Mouse (Mus musculus): ENCODE measurements around the gene Gm9573. TPM values are rescaled to one million over a fixed set of nuclear protein-coding genes. Genes with fewer than 3 reads are reported as not detected.

Gm9573 gene
- polyA plus RNA-seq, 1 experiment = not detected

DNA sequence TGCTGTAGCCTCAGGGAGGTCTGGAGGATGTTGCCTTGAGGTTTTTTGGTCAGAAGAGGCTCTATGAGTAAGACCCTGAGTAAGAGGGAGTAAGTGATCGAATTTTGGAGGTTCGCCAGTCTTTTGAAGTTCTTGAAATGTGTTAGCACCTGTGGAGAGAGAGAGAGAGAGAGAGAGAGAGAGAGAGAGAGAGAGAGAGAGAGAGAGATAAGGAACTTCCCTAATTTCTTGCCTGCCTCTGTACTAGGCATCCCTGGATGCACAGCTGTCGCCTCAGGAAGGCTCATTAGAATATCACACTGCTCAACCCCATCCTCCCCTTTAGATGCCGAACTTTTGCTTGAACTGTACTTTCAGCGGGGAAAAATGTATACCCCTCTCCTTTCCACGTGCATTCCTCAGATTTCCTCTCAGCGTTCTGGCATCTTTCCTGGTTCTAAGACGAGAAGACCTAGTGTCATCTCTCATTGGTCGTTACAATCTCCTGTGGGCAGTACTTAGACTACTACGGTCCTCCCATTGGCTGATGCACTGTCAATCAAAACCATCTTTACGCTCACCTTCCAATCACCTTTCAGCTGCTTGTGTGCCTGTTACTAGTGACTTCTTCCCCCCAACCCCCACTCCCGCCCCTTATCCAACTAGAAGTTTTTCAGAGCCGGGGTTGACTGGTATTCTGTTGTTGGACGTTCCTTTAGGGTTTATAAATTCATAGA lies 12.2 kb upstream of the Gm9573 start:
- Histone ChIP-seq H3ac (ENCODE audit: control insufficient read depth, insufficient read length, low read depth) (no peak overlapping the region), H3K27me3 (ENCODE audit: control insufficient read depth, insufficient read depth, insufficient read length) (peaks cover 9% of the 10 kb centered on the region), H3K79me3 (ENCODE audit: low read depth) (no peaks in the 10 kb centered on the region), H3K79me2 (ENCODE audit: control insufficient read depth, insufficient read depth) (no peaks in the 10 kb centered on the region), H3K36me3 (ENCODE audit: control insufficient read depth, insufficient read depth) (no peaks in the 10 kb centered on the region), H3K4me3 (ENCODE audit: insufficient read depth, poor library complexity, severe bottlenecking) (no peak overlapping the region)
- TF ChIP-seq FOSL1 (IDR thresholded peaks at IDR 0.05; ENCODE audit: insufficient read depth, low read length, poor library complexity, severe bottlenecking) = no peak
- TF ChIP-seq MAX (IDR thresholded peaks at IDR 0.05) = no peak
- TF ChIP-seq MYOD1 (IDR thresholded peaks at IDR 0.05; ENCODE audit: control insufficient read depth, insufficient read length, low read depth) = no peak

DNA sequence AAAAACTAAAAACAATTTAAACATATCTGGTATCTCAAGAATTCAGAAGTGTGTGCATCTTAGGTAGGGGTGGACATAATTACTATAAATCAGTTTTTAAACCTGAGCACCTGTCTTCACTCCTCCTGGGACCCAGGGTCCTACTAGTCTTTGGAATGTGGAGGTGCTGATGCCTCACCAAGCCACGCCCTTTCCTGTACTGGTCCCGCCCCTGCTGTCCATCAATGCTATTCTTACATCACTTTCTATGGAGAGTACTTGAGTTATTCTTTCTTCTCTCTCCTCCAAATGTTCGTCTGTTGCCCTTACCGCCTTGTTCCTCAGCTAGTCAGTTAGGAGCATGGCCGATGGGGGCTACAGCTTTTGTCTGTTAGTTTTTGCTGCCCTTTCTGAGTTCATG lies 9.9 kb upstream of the Gm9573 start:
- peaks cover 15% of the 10 kb centered on the region for H3K27me3 ChIP-seq (ENCODE audit: control insufficient read depth, insufficient read depth, insufficient read length)
- H3K4me3 ChIP-seq (ENCODE audit: insufficient read depth, poor library complexity, severe bottlenecking) = no peak overlapping the region
- H3ac ChIP-seq (ENCODE audit: control insufficient read depth, insufficient read length, low read depth) = no peak overlapping the region
- TF ChIP-seq FOSL1 (IDR thresholded peaks at IDR 0.05; ENCODE audit: insufficient read depth, low read length, poor library complexity, severe bottlenecking) (no peak), CEBPB (IDR thresholded peaks at IDR 0.05; ENCODE audit: low read depth) (no peak), CTCF (IDR thresholded peaks at IDR 0.05; ENCODE audit: control insufficient read depth, insufficient read depth, insufficient read length) (no peak), MYOD1 (IDR thresholded peaks at IDR 0.05; ENCODE audit: control insufficient read depth, insufficient read length, low read depth) (no peak), USF1 (IDR thresholded peaks at IDR 0.05; ENCODE audit: low read depth) (no peak), MYOG (IDR thresholded peaks at IDR 0.05; ENCODE audit: control insufficient read depth, extremely low read depth, insufficient read length) (no peak), MAX (IDR thresholded peaks at IDR 0.05) (no peak)
- no peaks in the 10 kb centered on the region for H3K79me3 ChIP-seq (ENCODE audit: low read depth)
- H3K79me2 ChIP-seq (ENCODE audit: control insufficient read depth, insufficient read depth) = no peaks in the 10 kb centered on the region
- no peaks in the 10 kb centered on the region for H3K36me3 ChIP-seq (ENCODE audit: control insufficient read depth, insufficient read depth)

DNA sequence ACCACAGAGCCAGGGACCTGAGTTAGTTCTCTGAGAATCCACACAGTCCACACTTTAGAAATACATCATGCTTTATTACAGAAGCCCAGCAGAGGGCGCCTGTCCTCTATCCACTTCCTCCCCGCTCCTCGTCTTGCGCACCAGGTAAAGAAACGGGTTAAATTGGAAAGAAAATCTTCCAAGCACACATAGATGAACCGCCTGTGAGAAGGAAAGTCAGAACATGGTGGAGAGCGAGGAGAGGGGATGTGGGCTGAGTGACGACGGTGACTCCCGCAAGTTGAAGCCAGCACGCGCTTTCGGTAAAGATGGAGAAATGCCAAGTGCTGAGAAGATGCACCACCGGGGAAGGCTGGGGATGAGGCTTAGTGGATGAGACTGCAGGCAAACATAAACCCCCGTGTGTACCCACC lies 9.3 kb upstream of the Gm9573 start:
- Histone ChIP-seq H3K36me3 (ENCODE audit: control insufficient read depth, insufficient read depth) (no peaks in the 10 kb centered on the region), H3K79me2 (ENCODE audit: control insufficient read depth, insufficient read depth) (no peaks in the 10 kb centered on the region), H3K27me3 (ENCODE audit: control insufficient read depth, insufficient read depth, insufficient read length) (peaks cover 16% of the 10 kb centered on the region), H3K79me3 (ENCODE audit: low read depth) (no peaks in the 10 kb centered on the region), H3K4me3 (ENCODE audit: insufficient read depth, poor library complexity, severe bottlenecking) (peak overlapping the region; percentile 18), H3ac (ENCODE audit: control insufficient read depth, insufficient read length, low read depth) (peak overlapping the region; percentile 16)
- TF ChIP-seq CTCF (IDR thresholded peaks at IDR 0.05; ENCODE audit: control insufficient read depth, insufficient read depth, insufficient read length) (no peak), FOSL1 (IDR thresholded peaks at IDR 0.05; ENCODE audit: insufficient read depth, low read length, poor library complexity, severe bottlenecking) (no peak), CEBPB (IDR thresholded peaks at IDR 0.05; ENCODE audit: low read depth) (no peak), USF1 (IDR thresholded peaks at IDR 0.05; ENCODE audit: low read depth) (no peak), MAX (IDR thresholded peaks at IDR 0.05) (no peak), MYOG (IDR thresholded peaks at IDR 0.05; ENCODE audit: control insufficient read depth, extremely low read depth, insufficient read length) (no peak), MYOD1 (IDR thresholded peaks at IDR 0.05; ENCODE audit: control insufficient read depth, insufficient read length, low read depth) (no peak)

DNA sequence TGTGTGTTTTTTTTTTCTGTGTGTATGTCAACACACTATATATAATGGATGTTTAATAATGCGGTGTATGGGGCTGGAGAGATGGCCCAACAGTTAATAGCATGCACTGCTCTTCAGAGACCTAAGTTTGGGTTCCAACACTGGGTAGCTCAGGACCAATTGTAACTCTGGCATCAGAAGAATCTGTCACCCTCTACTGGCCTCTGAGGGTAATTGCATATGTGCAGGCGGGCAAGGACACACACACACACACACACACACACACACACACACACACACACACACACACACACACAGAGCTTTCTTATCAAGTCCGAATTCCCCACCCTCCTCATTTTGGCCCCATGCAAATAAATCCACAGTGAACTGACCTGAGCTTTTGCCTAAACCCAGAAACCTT lies 8.8 kb upstream of the Gm9573 start:
- Histone ChIP-seq H3ac (ENCODE audit: control insufficient read depth, insufficient read length, low read depth) (no peak overlapping the region), H3K79me2 (ENCODE audit: control insufficient read depth, insufficient read depth) (no peaks in the 10 kb centered on the region), H3K4me3 (ENCODE audit: insufficient read depth, poor library complexity, severe bottlenecking) (no peak overlapping the region), H3K27me3 (ENCODE audit: control insufficient read depth, insufficient read depth, insufficient read length) (peaks cover 16% of the 10 kb centered on the region), H3K36me3 (ENCODE audit: control insufficient read depth, insufficient read depth) (no peaks in the 10 kb centered on the region), H3K79me3 (ENCODE audit: low read depth) (no peaks in the 10 kb centered on the region)
- TF ChIP-seq FOSL1 (IDR thresholded peaks at IDR 0.05; ENCODE audit: insufficient read depth, low read length, poor library complexity, severe bottlenecking) (no peak), MYOD1 (IDR thresholded peaks at IDR 0.05; ENCODE audit: control insufficient read depth, insufficient read length, low read depth) (no peak), USF1 (IDR thresholded peaks at IDR 0.05; ENCODE audit: low read depth) (no peak), CEBPB (IDR thresholded peaks at IDR 0.05; ENCODE audit: low read depth) (no peak), MYOG (IDR thresholded peaks at IDR 0.05; ENCODE audit: control insufficient read depth, extremely low read depth, insufficient read length) (no peak), MAX (IDR thresholded peaks at IDR 0.05) (no peak), CTCF (IDR thresholded peaks at IDR 0.05; ENCODE audit: control insufficient read depth, insufficient read depth, insufficient read length) (no peak)

GRCm38 (mm10) chr17:35633992-35634391 lies 7.6 kb upstream of the Gm9573 start:
- Histone ChIP-seq H3K79me2 (ENCODE audit: control insufficient read depth, insufficient read depth) (no peaks in the 10 kb centered on the region), H3K79me3 (ENCODE audit: low read depth) (no peaks in the 10 kb centered on the region), H3K27me3 (ENCODE audit: control insufficient read depth, insufficient read depth, insufficient read length) (peaks cover 16% of the 10 kb centered on the region), H3K36me3 (ENCODE audit: control insufficient read depth, insufficient read depth) (no peaks in the 10 kb centered on the region), H3K4me3 (ENCODE audit: insufficient read depth, poor library complexity, severe bottlenecking) (no peak overlapping the region), H3ac (ENCODE audit: control insufficient read depth, insufficient read length, low read depth) (no peak overlapping the region)
- TF ChIP-seq MAX (IDR thresholded peaks at IDR 0.05) = no peak
- TF ChIP-seq CEBPB (IDR thresholded peaks at IDR 0.05; ENCODE audit: low read depth) = no peak
- TF ChIP-seq USF1 (IDR thresholded peaks at IDR 0.05; ENCODE audit: low read depth) = no peak
- no peak for TF ChIP-seq MYOG (IDR thresholded peaks at IDR 0.05; ENCODE audit: control insufficient read depth, extremely low read depth, insufficient read length)
- TF ChIP-seq MYOD1 (IDR thresholded peaks at IDR 0.05; ENCODE audit: control insufficient read depth, insufficient read length, low read depth) = no peak

DNA sequence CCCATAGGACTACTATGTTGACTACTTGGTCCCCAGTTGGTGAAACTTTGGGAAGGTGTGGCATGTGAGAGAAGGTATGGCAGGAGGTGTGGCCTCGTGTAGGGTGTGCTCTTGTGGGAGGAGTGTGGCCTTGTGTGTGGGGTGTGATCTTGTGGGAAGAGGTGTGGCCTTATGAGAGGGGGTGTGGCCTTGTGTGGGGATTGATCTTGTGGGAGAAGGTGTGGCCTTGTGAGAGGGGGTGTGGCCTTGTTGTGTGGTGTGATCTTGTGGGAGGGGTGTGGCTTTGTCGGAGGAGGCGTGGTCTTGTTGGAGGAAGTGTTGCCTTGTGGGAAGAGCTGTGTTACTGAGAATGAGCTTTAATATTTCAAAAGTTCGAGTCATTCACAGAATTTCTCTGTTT lies 9.3 kb downstream of the Gm9573 start:
- Histone ChIP-seq H3K36me3 (ENCODE audit: control insufficient read depth, insufficient read depth) (no peaks in the 10 kb centered on the region), H3K4me3 (ENCODE audit: insufficient read depth, poor library complexity, severe bottlenecking) (no peak overlapping the region), H3K27me3 (ENCODE audit: control insufficient read depth, insufficient read depth, insufficient read length) (peaks cover 6% of the 10 kb centered on the region), H3K79me2 (ENCODE audit: control insufficient read depth, insufficient read depth) (no peaks in the 10 kb centered on the region), H3K79me3 (ENCODE audit: low read depth) (no peaks in the 10 kb centered on the region), H3ac (ENCODE audit: control insufficient read depth, insufficient read length, low read depth) (no peak overlapping the region)
- TF ChIP-seq CEBPB (IDR thresholded peaks at IDR 0.05; ENCODE audit: low read depth) (no peak), FOSL1 (IDR thresholded peaks at IDR 0.05; ENCODE audit: insufficient read depth, low read length, poor library complexity, severe bottlenecking) (no peak), MAX (IDR thresholded peaks at IDR 0.05) (no peak), CTCF (IDR thresholded peaks at IDR 0.05; ENCODE audit: control insufficient read depth, insufficient read depth, insufficient read length) (no peak), MYOD1 (IDR thresholded peaks at IDR 0.05; ENCODE audit: control insufficient read depth, insufficient read length, low read depth) (no peak), MYOG (IDR thresholded peaks at IDR 0.05; ENCODE audit: control insufficient read depth, extremely low read depth, insufficient read length) (no peak), USF1 (IDR thresholded peaks at IDR 0.05; ENCODE audit: low read depth) (no peak)
